Mouse (Mus musculus) limb, embryonic 13.5 days (tissue): ENCODE data around the gene Hivep3. TPM values are rescaled to one million over a fixed set of nuclear protein-coding genes. Genes with fewer than 3 reads are reported as not detected.

Source experiments
- ATAC-seq: fragments of 200-750 bp; cut with Nextera tagmentation; 2 replicates; pipeline ENCODE4 v1.8.0; 2017; ENCODE audit warnings: low read depth, moderate number of reproducible peaks, moderate TSS enrichment; ENCODE audit not compliant: low FRiP score
- H3K27ac ChIP-seq: fragments of 300-500 bp; sonication (generic); 2 replicates; pipeline ENCODE4 v1.5.1; 2015; ENCODE audit warnings: inconsistent platforms, mild to moderate bottlenecking, moderate library complexity
- H3K27me3 ChIP-seq: fragments of 300-500 bp; sonication (generic); 2 replicates; pipeline ENCODE4 v1.6.1; 2015; ENCODE audit warnings: mild to moderate bottlenecking, inconsistent platforms
- H3K36me3 ChIP-seq: fragments of 300-500 bp; sonication (generic); 2 replicates; pipeline ENCODE4 v1.6.1; 2015; ENCODE audit warnings: inconsistent platforms, mild to moderate bottlenecking, moderate library complexity
- H3K4me1 ChIP-seq: fragments of 300-500 bp; sonication (generic); 2 replicates; pipeline ENCODE4 v1.6.1; 2015; ENCODE audit warnings: inconsistent platforms
- H3K4me2 ChIP-seq: fragments of 300-500 bp; sonication (generic); replicated peaks from 2 replicates; pipeline ENCODE4 v1.6.1; 2015; ENCODE audit warnings: inconsistent platforms, mild to moderate bottlenecking, moderate library complexity
- H3K4me3 ChIP-seq: fragments of 300-500 bp; sonication (generic); 2 replicates; pipeline ENCODE4 v1.5.1; 2015; ENCODE audit warnings: moderate library complexity, mild to moderate bottlenecking, inconsistent platforms
- H3K9ac ChIP-seq: fragments of 300-500 bp; sonication (generic); 2 replicates; pipeline ENCODE4 v1.6.1; 2015; ENCODE audit warnings: mild to moderate bottlenecking, inconsistent platforms
- H3K9me3 ChIP-seq: fragments of 300-500 bp; sonication (generic); 2 replicates; pipeline ENCODE4 v1.6.1; 2016; ENCODE audit warnings: inconsistent platforms
- WGBS: fragments of 180-500 bp; shearing (Covaris S2); methylation state at CpG from one replicate; pipeline ENCODE4 v1.1.7; 2015; 5-methylcytosine and 5-hydroxymethylcytosine counted together
- polyA plus RNA-seq: library from polyadenylated mRNA; unstranded; fragments of >200 nt; fragmentation: Nextera tagmentation; extraction: Ambion mirVana; gene quantifications from 2 replicates; pipeline ENCODE4 v1.2.1, GENCODE M21; 2015

Hivep3 gene
- polyA plus RNA-seq, 1 experiment from 2014 or later = 2.1 TPM

GRCm38 (mm10) chr4:119966105-119967072 is 232.8 kb downstream of the Hivep3 start:
- no peaks in the 10 kb centered on the region for H3K36me3 ChIP-seq
- peaks cover 20% of the 10 kb centered on the region for H3K4me1 ChIP-seq
- H3K27me3 ChIP-seq = peaks cover 13% of the 10 kb centered on the region
- H3K9me3 ChIP-seq = no peaks in the 10 kb centered on the region
- no peak overlapping the region for H3K27ac ChIP-seq
- no peak overlapping the region for H3K9ac ChIP-seq
- no peak overlapping the region for H3K4me3 ChIP-seq
- ATAC-seq = no peak
- 51% methylated on average over 20 of the region's 20 CpGs for WGBS
- H3K4me2 ChIP-seq = no peak overlapping the region

- H3K4me3 ChIP-seq = no peak overlapping the region
- H3K36me3 ChIP-seq = no peaks in the 10 kb centered on the region
- WGBS = 32% methylated on average over 5 of the region's 5 CpGs
- H3K9ac ChIP-seq = no peak overlapping the region
- H3K27me3 ChIP-seq = peaks cover 16% of the 10 kb centered on the region
- no peak overlapping the region for H3K4me2 ChIP-seq
- no peak overlapping the region for H3K27ac ChIP-seq
- H3K9me3 ChIP-seq = no peaks in the 10 kb centered on the region
- peaks cover 20% of the 10 kb centered on the region for H3K4me1 ChIP-seq
- no peak for ATAC-seq
Measured at GRCm38 (mm10) chr4:119967073-119967608, 233.6 kb downstream of the Hivep3 start.

GRCm38 (mm10) chr4:119967636-119968035 is 234.1 kb downstream of the Hivep3 start:
- H3K9me3 ChIP-seq = no peaks in the 10 kb centered on the region
- no peak overlapping the region for H3K4me3 ChIP-seq
- H3K4me1 ChIP-seq = peaks cover 20% of the 10 kb centered on the region
- H3K27me3 ChIP-seq = peaks cover 16% of the 10 kb centered on the region
- WGBS = 54% methylated on average over 2 of the region's 2 CpGs
- H3K9ac ChIP-seq = no peak overlapping the region
- ATAC-seq = no peak
- H3K4me2 ChIP-seq = no peak overlapping the region
- no peak overlapping the region for H3K27ac ChIP-seq
- no peaks in the 10 kb centered on the region for H3K36me3 ChIP-seq

GRCm38 (mm10) chr4:119968071-119968470 is 234.5 kb downstream of the Hivep3 start:
- Histone ChIP-seq H3K4me1 (peaks cover 20% of the 10 kb centered on the region), H3K27me3 (peaks cover 16% of the 10 kb centered on the region), H3K9ac (no peak overlapping the region), H3K27ac (no peak overlapping the region), H3K4me2 (no peak overlapping the region), H3K4me3 (no peak overlapping the region), H3K36me3 (no peaks in the 10 kb centered on the region), H3K9me3 (no peaks in the 10 kb centered on the region)
- ATAC-seq = peak; percentile 68
- 21% methylated on average over 4 of the region's 4 CpGs for WGBS

- Histone ChIP-seq H3K27me3 (peaks cover 16% of the 10 kb centered on the region), H3K36me3 (no peaks in the 10 kb centered on the region), H3K27ac (no peak overlapping the region), H3K4me1 (peaks cover 20% of the 10 kb centered on the region), H3K4me2 (no peak overlapping the region), H3K9ac (no peak overlapping the region), H3K9me3 (no peaks in the 10 kb centered on the region), H3K4me3 (no peak overlapping the region)
- 88% methylated on average over 2 of the region's 2 CpGs for WGBS
- no peak for ATAC-seq
Measured at GRCm38 (mm10) chr4:119968887-119969286, 235.3 kb downstream of the Hivep3 start.

- H3K27ac ChIP-seq = no peak overlapping the region
- no peaks in the 10 kb centered on the region for H3K9me3 ChIP-seq
- H3K27me3 ChIP-seq = peaks cover 16% of the 10 kb centered on the region
- H3K4me2 ChIP-seq = no peak overlapping the region
- H3K4me3 ChIP-seq = no peak overlapping the region
- 68% methylated on average over 9 of the region's 9 CpGs for WGBS
- H3K4me1 ChIP-seq = peaks cover 25% of the 10 kb centered on the region
- no peak for ATAC-seq
- no peaks in the 10 kb centered on the region for H3K36me3 ChIP-seq
- no peak overlapping the region for H3K9ac ChIP-seq
Measured at GRCm38 (mm10) chr4:119970166-119970565, 236.6 kb downstream of the Hivep3 start.

- H3K4me1 ChIP-seq = peaks cover 13% of the 10 kb centered on the region
- H3K36me3 ChIP-seq = no peaks in the 10 kb centered on the region
- H3K4me3 ChIP-seq = no peak overlapping the region
- no peaks in the 10 kb centered on the region for H3K9me3 ChIP-seq
- ATAC-seq = no peak
- 66% methylated on average over 6 of the region's 6 CpGs for WGBS
- no peak overlapping the region for H3K9ac ChIP-seq
- peaks cover 16% of the 10 kb centered on the region for H3K27me3 ChIP-seq
- H3K27ac ChIP-seq = no peak overlapping the region
- H3K4me2 ChIP-seq = no peak overlapping the region
Measured at GRCm38 (mm10) chr4:119972375-119972774, 238.8 kb downstream of the Hivep3 start.

- ATAC-seq = no peak
- Histone ChIP-seq H3K9me3 (no peaks in the 10 kb centered on the region), H3K4me1 (0 out of 2 replicates have a peak, but pooled peaks cover 5% of the 10 kb centered on the region), H3K27me3 (peaks cover 16% of the 10 kb centered on the region), H3K27ac (no peak overlapping the region), H3K4me2 (no peak overlapping the region), H3K9ac (no peak overlapping the region), H3K4me3 (no peak overlapping the region), H3K36me3 (no peaks in the 10 kb centered on the region)
- WGBS = 79% methylated on average over 9 of the region's 9 CpGs
Measured at GRCm38 (mm10) chr4:119973729-119974605, 240.4 kb downstream of the Hivep3 start.

- Histone ChIP-seq H3K4me2 (no peak overlapping the region), H3K36me3 (no peaks in the 10 kb centered on the region), H3K9me3 (no peaks in the 10 kb centered on the region), H3K4me1 (0 out of 2 replicates have a peak, but pooled peaks cover 5% of the 10 kb centered on the region), H3K27me3 (peaks cover 10% of the 10 kb centered on the region; the same call in 1 of the 2 replicates), H3K4me3 (no peak overlapping the region), H3K9ac (no peak overlapping the region), H3K27ac (no peak overlapping the region)
- 77% methylated on average over 10 of the region's 10 CpGs for WGBS
- ATAC-seq = no peak
Measured at GRCm38 (mm10) chr4:119975242-119975641, 241.7 kb downstream of the Hivep3 start.

- no peak overlapping the region for H3K9ac ChIP-seq
- H3K4me2 ChIP-seq = no peak overlapping the region
- no peak overlapping the region for H3K4me3 ChIP-seq
- 71% methylated on average over 12 of the region's 12 CpGs for WGBS
- no peaks in the 10 kb centered on the region for H3K36me3 ChIP-seq
- 0 out of 2 replicates have a peak, but pooled peaks cover 4% of the 10 kb centered on the region for H3K27me3 ChIP-seq
- no peak for ATAC-seq
- no peaks in the 10 kb centered on the region for H3K9me3 ChIP-seq
- H3K4me1 ChIP-seq = 0 out of 2 replicates have a peak, but pooled peaks cover 5% of the 10 kb centered on the region
- H3K27ac ChIP-seq = no peak overlapping the region
Measured at GRCm38 (mm10) chr4:119975822-119976221, 242.2 kb downstream of the Hivep3 start.

GRCm38 (mm10) chr4:119976428-119977168 is 243.0 kb downstream of the Hivep3 start:
- no peaks in the 10 kb centered on the region for H3K9me3 ChIP-seq
- H3K4me3 ChIP-seq = no peak overlapping the region
- WGBS = 23% methylated on average over 2 of the region's 3 CpGs
- H3K4me2 ChIP-seq = no peak overlapping the region
- H3K36me3 ChIP-seq = no peaks in the 10 kb centered on the region
- no peak overlapping the region for H3K9ac ChIP-seq
- no peak overlapping the region for H3K27ac ChIP-seq
- no peak for ATAC-seq
- H3K27me3 ChIP-seq = 0 out of 2 replicates have a peak, but pooled peaks cover 2% of the 10 kb centered on the region
- 0 out of 2 replicates have a peak, but pooled peaks cover 5% of the 10 kb centered on the region for H3K4me1 ChIP-seq
